Mouse (Mus musculus) adrenal gland, postnatal 36 days (tissue): Measurements from ENCODE around the gene Lrmda. TPM values are rescaled to one million over a fixed set of nuclear protein-coding genes. Genes with fewer than 3 reads are reported as not detected.

Source experiments
- DNase-seq, 2 experiments: peaks; one replicate each; pipeline ENCODE4 v3.0.0; 2021; ENCODE audit warnings: mixed read lengths in 1 of 2
- total RNA-seq, 2 experiments: library from RNA; stranded (reverse); gene quantifications; 2 replicates each; pipeline ENCODE4 v1.2.3; 2021

Lrmda gene
- total RNA-seq, 2 experiments from 2014 or later, result 5.2 to 7.2 TPM

DNA sequence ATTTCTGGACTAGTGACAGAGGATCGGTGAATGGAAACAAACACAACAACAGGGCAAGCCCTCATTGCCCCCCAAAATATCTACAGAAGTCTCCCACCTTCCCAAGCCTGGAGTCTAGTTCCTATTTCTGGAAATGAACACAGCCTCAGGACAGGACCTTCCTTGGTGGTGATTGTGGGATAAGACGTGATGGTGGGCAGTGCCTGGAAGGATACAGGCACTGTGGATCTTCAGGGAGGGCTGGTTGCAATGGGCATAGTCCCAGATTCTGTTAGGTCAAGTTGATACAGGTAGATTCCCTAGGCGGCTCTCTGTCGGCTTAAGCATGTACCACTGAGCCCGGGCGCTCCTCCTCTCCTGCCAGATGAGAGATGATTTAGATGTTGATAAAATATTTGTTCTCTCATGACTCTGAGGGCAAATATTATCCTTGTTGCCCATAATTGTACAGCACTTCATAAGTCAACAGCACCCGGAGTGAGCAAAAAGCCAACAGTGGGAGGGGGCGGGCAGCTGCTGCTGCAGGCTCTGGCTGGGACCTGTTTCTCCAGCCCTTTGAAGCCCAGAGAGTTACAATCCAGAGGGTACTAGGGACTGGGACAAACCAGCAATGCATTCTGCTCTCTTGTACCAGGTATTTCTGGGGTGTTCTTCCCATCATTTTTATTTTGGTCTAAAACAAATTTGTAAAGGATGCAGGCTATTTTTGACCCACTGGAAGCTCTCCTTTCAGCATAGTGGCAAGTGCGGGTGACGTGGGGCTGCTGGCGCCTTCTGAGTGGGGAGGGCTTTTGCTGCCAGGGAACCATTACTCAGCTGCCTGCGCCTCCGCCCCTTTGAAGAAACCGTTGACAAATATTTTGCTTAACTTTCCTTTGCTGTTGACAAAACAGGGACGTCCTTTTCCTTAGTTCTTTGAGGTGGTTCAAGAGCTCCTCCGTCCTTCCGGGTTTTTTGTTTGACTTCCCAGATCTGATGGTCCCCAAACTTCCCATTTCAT lies 630.8 kb downstream of the Lrmda start:
- DNase-seq, result peak; percentile 19 to 25

DNA sequence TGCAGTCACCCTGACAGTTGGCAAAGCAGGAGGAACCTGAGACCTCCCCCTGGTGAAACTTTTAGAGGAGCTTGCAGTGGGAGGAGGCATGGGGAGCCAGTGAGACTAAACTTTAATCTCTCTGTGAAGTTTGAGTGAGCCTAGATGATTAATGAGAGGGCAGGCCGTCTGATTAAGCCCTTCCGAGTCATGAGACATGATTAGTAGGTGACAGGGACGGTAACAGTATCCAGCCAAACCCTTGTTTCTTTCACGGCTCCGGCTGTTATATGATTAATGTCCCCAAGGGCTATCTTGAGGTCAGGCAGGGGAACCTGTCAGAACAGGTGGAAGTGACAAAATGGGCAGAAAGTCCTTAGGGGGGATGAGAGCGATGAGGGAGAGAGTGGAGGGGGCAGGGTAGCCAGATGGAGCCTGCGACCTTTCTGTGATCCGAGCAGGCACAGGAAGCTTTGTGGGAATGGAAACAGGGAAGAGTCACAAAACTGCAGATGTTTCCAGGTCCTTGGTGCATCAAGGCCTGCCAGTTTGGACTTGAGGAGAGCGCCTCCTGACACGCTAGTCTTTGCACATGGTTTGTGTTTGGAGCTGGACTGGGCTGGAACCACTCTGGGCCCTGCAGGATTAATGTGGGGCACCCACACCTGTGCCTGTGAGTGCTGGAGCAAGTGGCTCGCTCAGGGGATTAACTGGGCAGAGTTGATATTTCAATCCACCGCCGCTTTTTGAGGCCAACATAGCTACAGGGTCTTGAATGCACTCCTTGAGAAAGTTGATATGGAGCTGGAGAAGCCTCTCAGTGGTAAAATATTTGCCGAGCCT lies 631.8 kb downstream of the Lrmda start:
- DNase-seq, result peak in 1 of 2 experiments; percentile 4

DNA sequence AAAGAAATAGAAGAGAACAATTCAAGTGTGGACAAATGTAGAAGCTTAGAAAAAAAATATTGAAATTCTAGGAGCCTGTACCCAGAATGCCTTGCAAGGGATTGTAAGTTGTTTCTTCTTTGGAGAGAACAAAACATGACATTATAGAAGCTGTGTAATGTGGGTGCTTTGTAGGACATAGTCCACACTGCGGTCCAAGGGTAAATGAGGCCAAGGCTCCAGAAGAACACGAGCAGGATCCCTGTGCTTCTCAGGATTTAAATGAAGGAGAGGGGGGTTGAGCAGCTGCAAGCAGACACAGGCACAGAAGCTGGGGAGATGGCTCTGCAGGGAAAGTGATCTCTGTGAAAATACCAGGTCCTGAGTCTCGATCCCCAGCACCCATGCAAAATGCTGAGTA lies 643.0 kb downstream of the Lrmda start:
- DNase-seq, result no peak

DNA sequence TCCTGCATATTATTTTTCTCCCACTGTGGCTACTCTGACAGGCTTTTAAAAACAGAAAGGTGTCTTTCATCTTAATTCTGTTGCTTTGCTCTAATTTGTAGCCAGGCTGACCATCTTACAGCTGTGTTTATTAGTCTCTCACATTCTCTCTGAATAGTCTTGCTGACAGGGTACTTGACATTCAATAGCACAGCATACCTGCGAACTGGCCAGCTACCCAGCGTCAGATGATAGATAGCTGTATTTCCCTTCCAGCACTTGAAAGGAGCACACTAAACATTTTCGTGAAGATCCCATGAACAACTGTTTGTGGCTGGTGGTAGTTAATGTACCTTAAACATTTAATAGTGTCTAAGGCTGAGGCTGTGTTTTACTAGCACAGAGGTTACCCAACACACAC lies 646.9 kb downstream of the Lrmda start:
- no peak for DNase-seq

DNA sequence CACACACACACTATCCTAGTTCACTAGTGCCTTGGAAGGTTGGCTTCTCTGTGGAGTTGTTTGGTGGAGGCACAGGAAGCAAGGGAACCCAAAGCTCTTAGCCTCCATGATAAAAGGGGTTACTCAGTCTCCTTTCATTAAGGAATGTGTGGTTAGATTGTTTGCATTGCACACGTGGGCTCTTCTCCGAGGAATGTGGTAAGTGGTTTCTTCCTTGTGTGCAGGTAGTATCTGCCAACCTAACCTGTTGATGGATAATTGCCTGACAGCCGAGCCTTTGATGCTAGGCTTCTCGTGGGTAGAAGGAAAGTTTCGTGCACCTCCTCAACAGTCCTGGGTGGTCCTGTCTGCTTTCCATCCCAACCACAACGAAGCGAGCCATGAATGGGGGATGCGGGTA lies 648.8 kb downstream of the Lrmda start:
- no peak for DNase-seq

DNA sequence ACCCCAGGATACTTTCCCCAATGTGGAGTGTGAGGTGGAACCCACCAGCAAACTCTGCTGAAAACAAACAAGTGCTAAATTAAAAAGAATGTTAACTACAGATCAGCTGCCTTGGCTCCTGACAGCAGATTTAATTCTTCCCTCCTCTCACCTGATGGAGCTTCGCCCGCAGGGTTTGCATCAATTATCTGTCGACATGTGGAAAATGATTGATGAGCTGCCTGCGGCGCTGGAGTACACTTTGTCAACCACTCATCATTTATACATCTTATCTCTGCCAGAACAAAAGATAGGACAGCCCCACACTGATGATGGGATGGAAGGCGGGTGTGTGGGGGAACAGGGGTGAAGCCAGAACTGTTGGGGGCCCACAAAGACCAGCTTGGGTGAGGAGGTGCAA lies 649.2 kb downstream of the Lrmda start:
- DNase-seq, result no peak

DNA sequence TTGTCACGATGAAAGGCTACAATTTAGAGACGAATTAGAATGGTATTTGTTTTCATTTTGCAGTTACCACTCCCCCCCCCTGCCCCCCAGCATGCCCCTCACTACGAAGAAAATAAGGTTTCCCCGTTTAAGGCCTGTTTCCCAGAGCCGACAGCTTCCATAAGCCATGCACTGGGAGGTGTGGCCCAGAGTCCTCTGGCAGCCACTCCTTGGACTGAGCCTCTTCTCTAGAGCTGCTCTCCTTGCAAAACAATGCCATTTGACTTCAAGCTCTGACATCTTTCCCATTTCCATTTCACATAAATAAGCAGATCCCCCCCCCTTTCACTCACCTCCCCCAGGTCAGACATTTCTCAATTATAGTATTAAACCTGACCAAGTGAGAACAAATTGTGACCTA lies 654.1 kb downstream of the Lrmda start:
- DNase-seq, result no peak

DNA sequence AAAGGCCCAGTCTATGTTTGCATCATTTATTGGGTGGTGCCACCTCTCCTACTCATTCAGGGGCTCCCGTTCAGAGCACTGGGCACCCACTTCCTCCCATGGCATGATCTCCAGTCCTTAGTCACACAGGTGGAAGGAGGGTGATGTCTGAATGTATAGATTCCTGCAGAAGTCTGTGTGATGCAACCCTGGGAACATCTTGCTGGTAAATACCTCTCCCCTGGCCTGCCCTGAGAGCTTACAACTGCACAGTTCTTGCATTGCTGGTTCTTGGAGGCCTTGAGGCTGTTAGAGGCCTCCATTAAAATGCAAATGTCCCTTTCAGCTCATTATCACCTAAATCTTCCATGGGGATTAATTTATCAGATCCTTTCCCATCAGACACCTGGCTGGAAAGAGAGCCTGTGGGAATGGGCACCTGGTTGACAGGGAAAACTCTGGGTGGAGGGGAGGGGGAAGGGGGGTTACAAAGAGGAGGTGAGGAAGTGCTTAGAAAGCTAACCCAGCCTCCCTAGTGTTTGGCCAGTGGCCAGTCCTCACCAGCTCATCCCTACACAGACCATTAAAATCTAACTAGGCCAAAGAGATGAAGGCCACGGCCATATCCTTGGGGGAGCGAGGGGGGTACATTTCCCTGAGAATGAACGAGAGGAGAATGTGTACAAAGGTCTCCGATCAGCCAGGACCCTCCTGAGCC lies 659.6 kb downstream of the Lrmda start:
- DNase-seq, result no peak

DNA sequence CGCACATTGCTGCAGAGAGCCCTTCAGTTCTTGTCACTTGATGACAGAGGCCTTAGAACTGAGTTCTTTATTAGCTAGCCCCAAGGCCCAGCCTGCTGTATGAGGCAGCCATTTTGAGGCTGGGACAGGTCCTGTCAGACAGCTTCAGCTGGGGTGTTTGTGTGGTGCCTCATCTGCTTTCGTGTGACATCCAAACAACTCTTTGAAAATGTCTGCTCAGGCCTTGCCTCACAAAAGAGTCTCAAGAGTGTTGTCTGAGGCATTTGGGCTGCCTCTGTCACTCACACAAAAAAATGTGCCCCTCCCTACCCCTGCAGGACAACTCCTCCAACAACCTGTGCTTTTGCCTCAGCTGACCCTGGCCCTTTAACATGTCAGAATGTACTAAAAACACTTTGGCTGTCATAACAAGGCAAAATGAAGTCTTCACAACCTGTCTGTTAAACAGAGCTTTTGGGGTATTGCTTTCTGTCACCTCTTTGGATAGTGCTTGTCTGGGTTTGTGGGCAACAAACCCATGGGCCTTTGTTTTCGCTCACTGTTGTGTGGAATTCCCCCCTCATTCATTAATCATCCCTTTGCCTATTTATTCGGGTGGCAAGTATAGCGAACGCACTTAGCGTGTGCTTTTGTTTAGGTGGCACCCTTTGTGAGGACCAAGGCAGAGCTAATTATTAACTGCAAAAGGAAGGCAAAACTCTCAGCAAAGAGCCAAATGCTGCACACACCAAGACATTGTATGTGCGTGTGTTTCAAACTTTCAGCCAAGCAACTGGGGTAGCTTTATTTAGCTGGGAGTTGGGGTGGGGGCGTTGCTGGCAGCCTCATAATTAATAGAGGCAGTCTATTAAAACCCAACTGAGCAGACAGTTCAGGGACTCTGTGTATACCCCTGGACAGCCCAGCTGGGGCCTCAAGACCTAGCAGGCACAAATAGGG lies 660.5 kb downstream of the Lrmda start:
- no peak for DNase-seq

DNA sequence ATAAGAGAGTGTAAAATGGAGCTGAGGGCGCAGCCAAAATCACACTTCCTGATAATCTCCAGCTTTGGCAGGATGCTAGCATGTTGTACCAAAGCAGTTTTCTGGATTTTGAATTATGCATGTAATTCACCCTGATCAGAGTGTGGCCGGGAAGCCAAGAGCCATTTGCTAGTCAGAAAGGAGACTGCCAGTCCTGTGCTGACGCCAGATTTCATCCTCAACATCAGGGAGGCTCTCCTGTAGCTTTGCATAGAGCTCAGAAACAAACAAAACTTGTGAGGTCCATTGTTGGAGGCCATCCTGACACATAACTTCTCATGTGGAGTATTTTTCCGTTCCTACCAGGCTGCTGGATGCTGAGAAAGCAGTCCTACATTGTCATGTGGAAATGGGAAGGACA lies 667.4 kb downstream of the Lrmda start:
- no peak for DNase-seq

DNA sequence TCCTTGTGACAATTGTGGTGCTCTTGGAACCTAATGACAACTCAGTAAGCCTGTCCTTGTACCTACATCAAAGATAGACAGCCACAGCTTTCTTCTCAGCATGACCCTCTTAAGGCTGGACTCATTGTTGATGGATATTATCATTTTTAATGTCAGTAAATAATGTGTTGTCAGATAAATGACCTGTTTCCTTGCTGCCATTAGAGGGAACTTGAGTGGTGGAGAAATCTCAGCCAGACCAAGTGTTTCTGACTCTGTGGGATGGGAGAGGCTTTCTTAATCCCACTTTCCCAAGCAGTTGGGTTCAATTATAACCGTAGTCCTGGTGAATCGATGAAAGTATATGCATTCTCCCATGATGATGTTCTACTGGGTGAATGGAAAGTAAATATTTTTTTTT lies 668.9 kb downstream of the Lrmda start:
- DNase-seq, result no peak

DNA sequence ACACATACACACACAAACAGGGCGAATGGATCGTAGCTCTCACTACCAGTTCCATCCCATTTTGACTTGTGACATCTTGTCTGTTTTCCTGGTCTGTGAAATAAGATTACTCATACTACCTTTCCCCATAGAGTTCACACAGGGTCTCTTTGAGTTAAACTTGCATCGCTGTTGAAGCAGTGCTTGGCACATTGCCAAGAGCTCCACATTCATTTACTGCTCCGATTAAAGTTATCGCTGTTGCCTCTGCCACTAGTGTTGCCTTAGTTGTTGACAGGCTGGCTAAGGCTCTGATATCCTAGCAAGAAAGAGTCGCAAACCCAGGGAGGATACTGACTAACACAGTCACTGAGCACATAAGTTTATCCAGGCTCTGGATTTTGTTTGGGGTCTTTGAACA lies 675.9 kb downstream of the Lrmda start:
- no peak for DNase-seq

DNA sequence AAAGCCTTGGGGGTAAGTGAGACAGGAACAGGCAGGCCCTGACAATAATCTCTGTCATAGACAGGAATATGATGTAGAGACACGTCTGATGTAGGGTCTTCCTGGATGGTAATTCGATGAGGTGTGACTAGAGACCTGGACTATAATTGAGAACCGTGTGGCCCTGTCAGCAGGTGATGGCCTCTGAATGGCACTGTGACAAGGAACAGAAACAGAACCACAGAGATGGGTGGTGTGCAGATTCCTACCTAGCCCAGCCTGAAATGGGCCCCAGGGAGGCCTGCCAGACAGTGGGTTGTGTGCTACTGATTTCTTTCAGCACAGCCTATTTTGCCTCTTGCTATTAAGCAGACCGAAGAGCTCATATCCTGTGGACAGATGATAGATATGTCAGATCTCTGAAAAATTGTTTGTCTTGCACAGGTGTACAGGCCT lies 676.4 kb downstream of the Lrmda start:
- DNase-seq, result no peak

DNA sequence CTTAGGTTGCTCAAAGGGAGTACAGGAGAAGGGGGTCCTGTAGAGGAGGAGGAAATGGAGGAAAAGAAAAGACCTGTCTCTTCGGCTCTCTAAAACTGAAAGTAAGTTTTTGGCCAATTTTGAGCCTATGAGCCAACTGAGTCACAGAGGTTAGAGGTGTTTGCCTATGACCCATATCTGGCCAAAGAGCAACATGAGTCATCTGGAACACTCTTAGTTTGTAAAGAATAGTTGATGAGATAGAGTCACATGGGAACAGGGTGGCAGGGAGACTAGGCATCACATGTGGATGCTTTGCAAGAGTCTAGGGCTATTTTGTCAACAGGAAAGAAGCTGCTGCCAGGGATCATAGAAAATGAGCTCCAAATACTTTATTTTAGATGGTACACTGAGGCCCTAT lies 680.7 kb downstream of the Lrmda start:
- no peak for DNase-seq

DNA sequence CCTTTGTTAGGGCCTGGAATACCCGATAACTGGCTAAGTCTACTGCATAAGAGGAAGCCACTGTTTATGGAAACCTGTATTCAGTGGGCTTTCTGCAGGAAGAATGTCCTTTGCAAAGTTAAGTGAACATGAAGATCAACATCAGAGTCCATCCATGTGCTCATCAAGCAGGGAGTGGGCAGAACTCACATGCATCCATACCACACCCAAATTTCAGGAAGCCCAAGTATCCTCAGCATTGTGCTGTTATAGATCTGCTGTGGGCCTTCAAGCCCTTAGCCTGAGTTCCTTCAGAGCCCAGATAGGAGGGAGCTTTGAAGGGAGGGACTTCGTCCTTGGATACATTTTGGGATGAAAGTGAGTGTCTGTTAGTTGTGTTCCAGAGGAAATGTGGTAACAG lies 681.2 kb downstream of the Lrmda start:
- no peak for DNase-seq

DNA sequence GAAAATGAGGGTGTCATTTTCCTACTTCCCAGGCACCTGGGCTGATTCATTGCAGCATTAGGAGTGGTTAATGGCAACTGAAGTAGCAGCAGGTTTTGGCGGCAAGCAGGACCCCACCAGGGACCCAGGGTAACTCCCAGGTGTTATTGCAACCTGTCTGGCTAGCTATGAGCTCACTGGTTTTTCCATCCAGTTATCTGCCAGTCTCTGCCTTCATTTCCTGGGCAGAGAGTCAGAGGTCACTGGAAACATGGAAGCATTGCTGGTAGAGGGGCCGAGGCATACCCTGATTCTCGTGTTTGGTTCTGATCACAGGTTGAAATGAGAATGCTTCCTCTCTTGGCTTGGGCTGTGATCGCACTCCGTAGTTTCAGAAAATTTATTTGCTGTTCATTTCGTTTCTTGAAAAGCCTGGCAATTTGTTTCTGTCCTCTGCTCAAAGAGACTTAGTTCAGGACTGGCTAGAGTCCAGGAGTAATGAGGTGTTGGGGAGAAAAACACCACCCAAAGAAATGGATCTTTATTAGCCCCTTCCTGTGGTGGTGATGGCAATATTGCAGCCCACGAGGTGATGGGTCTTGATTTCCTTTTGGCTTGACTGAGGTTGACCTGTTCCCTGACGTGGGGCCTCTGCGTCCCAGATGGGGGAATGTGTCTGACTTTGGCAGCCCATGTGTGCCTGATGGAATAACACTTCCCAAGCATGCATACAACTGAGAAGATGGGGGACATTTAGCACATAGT lies 688.6 kb downstream of the Lrmda start:
- DNase-seq, result no peak

DNA sequence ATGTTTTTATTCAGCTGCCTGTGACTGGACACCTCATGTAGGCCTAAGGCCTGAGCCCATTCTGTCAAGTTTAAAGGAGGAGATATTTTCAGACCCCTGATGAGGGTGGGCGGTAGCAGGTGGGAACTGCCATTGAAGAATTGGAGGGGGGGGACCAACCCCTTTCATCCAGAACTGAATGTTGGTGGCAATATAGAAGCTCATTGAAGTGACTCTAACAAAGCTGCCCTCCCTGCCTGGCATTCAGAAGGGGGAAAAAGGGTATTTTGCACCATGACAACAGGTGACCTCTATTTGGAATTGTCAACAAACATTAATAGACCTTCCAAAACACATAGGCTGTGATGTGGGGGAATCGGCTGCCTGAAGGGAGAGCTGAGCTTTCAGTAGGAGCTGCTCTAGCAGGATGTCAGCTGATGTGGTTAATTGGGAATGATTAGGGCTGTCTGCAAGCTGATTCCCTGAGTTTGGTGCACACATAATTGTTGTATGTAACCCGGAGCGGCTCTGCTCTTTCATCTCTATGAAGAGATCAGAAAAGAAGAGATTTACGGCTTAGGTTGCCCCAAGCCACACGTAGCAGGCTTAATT lies 690.7 kb downstream of the Lrmda start:
- DNase-seq, result no peak

DNA sequence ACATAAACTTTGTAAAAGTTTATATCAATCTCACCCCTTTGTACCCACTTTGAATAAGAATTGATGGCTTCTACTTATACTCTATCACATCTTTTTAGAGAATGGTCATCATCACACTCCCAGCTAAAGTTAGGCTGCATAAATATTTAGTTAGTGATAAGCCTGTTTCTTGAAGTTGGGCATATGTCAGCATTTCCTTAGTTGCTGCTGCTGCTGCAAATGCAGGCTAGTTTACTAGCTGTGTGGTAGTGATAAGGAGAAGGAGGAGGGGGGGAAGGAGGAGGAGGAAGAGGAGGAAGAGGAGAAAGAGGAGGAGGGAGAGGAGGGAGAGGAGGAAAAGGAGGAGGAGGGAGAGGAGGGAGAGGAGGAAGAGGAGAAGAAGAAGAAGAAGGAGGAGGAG lies 692.9 kb downstream of the Lrmda start:
- no peak for DNase-seq

DNA sequence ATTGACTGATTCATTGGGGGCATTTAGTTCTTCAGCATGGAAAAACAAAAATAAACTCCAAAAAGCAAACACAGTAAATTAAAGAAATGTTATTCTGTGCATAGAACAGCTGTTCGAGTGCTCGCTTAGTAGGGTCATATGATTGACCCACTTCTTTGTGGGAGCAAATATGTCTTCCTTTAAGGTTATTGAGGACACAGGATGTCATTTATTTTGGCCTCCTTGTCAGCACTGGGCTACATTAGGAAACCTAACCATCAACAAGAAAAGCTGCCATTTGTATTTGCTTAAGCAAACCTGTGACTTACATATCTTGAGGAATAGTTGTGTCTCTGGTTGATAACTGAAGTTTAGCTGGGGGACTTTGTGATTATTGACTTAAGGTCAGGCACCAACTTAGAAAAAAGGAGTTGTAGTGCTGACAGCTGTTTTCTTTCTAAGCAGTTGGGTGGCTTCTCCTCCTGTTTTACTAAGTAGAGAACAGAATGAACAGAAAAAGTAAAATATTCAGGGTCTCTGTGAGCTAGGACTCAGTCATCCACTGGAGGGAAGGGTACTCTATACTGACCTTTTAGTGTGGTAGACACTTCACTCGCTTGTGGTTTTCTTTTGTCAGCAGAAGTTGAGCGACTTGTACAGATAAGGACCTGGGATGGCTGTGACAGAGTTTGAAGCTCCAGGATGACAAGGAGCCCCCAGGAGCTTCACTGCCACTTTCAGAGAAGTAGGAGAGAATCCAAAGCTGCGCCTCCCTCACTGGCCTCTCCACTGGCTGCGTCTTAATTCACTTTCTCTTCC lies 696.3 kb downstream of the Lrmda start:
- no peak for DNase-seq
